Comparison of ENCODE assay signal across 17 mouse cellular contexts in the genomic region with DNA sequence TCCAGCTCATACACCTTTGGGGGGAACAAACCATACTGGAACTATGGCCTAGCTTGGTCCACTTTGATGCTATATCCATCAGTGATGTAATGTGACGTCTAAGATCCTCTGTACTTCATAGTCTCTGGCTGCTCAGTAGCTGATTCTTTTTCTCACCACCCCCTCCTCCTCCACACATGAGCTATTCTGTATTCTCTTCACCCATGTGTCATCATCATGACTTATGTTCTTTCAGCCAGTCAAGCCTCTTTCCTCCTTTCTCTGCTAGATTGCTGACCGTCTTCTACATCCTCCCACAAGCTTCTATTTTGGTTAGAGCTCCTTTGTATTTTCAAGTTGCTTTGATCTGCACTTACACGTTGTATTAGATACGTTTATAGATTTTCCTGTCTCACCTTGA.
"Had no signal": no experiment of that assay in that cellular context is flagged by ENCODE, and none has a peak within 500 bp of the region (broad histone marks: within the 10 kb centered on the region; RNA-seq: fewer than 3 reads in every experiment).

No protein-coding gene starts in this region.

- H3K36me3 ChIP-seq: intestine, embryonic 15.5 days; limb, embryonic 10.5 days; neural tube, embryonic 12.5 days had no signal

- H3K9me3 ChIP-seq: intestine, embryonic 15.5 days; limb, embryonic 10.5 days; liver, embryonic 15.5 days; midbrain, embryonic 10.5 days; midbrain, embryonic 15.5 days; neural tube, embryonic 12.5 days had no signal

- H3K4me1 ChIP-seq: intestine, embryonic 15.5 days; limb, embryonic 10.5 days; midbrain, embryonic 10.5 days; midbrain, embryonic 15.5 days; neural tube, embryonic 12.5 days had no signal

- H3K27me3 ChIP-seq: intestine, embryonic 15.5 days; liver, embryonic 15.5 days; midbrain, embryonic 15.5 days; neural tube, embryonic 12.5 days had no signal

- H3K4me2 ChIP-seq: intestine, embryonic 15.5 days; liver, embryonic 11.5 days; liver, embryonic 15.5 days; midbrain, embryonic 15.5 days; neural tube, embryonic 12.5 days had no signal

- H3K27ac ChIP-seq: intestine, embryonic 15.5 days; layer of hippocampus, adult 2 months; limb, embryonic 10.5 days; liver, embryonic 15.5 days; midbrain, embryonic 10.5 days; midbrain, embryonic 15.5 days; neural tube, embryonic 12.5 days; stomach, postnatal 0 days had no signal

- ATAC-seq: intestine, embryonic 15.5 days; midbrain, embryonic 15.5 days had no signal

- H3K9ac ChIP-seq: intestine, embryonic 15.5 days; liver, embryonic 15.5 days; midbrain, embryonic 15.5 days; neural tube, embryonic 12.5 days had no signal

- H3K4me3 ChIP-seq: intestine, embryonic 15.5 days; layer of hippocampus, adult 2 months; limb, embryonic 10.5 days; liver, embryonic 15.5 days; midbrain, embryonic 10.5 days; midbrain, embryonic 15.5 days; neural tube, embryonic 12.5 days had no signal

- DNase-seq: kidney, adult 18-20 months; kidney, postnatal 10 days; kidney, postnatal 4 days; lung, adult 2 months; lung, postnatal 4 days; retina, postnatal 1 day; thymus, adult 18-20 months; thymus, postnatal 25 days had no signal
